19 mouse cellular contexts compared by ENCODE assay signal in the genomic region with DNA sequence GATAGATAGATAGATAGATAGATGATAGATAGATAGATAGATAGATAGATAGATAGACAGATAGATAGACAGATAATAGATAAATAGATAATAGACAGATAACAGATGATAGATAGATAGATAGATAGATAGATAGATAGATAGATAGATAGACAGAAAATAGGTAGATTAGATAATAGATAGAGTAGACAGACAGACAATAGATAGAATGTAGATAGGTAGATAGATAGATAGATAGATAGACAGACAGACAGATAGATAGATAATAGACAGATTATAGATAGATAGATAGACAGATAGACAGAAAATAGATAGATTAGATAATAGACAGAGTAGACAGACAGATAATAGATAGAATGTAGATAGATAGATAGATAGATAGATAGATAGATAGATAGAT. TPM values are rescaled to one million over a fixed set of nuclear protein-coding genes. Genes with fewer than 3 reads are reported as not detected.
DNase-seq lines count a peak whose midpoint lies in the region; ATAC-seq and TF ChIP-seq lines count a peak whose summit lies in the region.
"Not testable (repeated sequence)": the region's sequence is repeated elsewhere in the genome, so short reads cannot be mapped to it uniquely, and the experiment has no call there.
"Had no signal": no experiment of that assay in that cellular context is flagged by ENCODE, and none has a peak within 500 bp of the region (broad histone marks: within the 10 kb centered on the region; RNA-seq: fewer than 3 reads in every experiment).

No protein-coding gene starts in this region.

- H3K4me1 ChIP-seq in CH12.LX (ENCODE audit: control insufficient read depth in 1 of 2, insufficient read depth in 2 of 2) (peaks cover 6 to 26% of the 10 kb centered on the region in 2 experiments), MEL (ENCODE audit: control insufficient read depth in 1 of 2, insufficient read depth in 2 of 2, low read length in 2 of 2) (peaks cover 7 to 15% of the 10 kb centered on the region in 2 experiments; a peak in 3 of 4 replicates)
- not testable (repeated sequence) for H3K4me1 ChIP-seq in embryonic facial prominence, embryonic 12.5 days

- H3K27me3 ChIP-seq in CH12.LX (replicated peaks); embryonic facial prominence, embryonic 12.5 days: not testable (repeated sequence)
- peaks cover 4 to 11% of the 10 kb centered on the region in 2 experiments for H3K27me3 ChIP-seq in MEL (ENCODE audit: control insufficient read depth in 1 of 2, insufficient read depth in 2 of 2, low read length in 2 of 2)

- ATAC-seq in embryonic facial prominence, embryonic 12.5 days (ENCODE audit: insufficient number of reproducible peaks, insufficient read depth, low FRiP score, low TSS enrichment): not testable (repeated sequence)

- H3K9me3 ChIP-seq in CH12.LX (replicated peaks; ENCODE audit: low read length); MEL (replicated peaks; ENCODE audit: insufficient read depth, low read length); embryonic facial prominence, embryonic 12.5 days: not testable (repeated sequence)

- dilution Hi-C loops in CH12.LX (cut with MboI; ENCODE audit: extremely low pct_ligation_motif_present, extremely low pct_unique_long_range_greater_than_20kb, low sequenced_read_pairs): not testable (repeated sequence)

- not testable (repeated sequence) for H3K79me2 ChIP-seq in CH12.LX (replicated peaks; ENCODE audit: control insufficient read depth, extremely low read depth, insufficient read depth, poor library complexity, severe bottlenecking); MEL (ENCODE audit: control insufficient read depth, insufficient read depth, low read length, poor library complexity)

- H3K36me3 ChIP-seq in CH12.LX (replicated peaks in 1 of 2; ENCODE audit: control insufficient read depth in 1 of 2, insufficient read depth in 1 of 2, low read length in 1 of 2); MEL (ENCODE audit: control insufficient read depth in 1 of 2, insufficient read depth in 2 of 2, low read length in 2 of 2); embryonic facial prominence, embryonic 12.5 days: not testable (repeated sequence)

- not testable (repeated sequence) for H3K9ac ChIP-seq in CH12.LX (ENCODE audit: insufficient read depth, low read depth); MEL (ENCODE audit: control insufficient read depth, low read depth, low read length, poor library complexity, severe bottlenecking)
- peak overlapping the region; percentile 44; the same call in 1 of the 2 replicates for H3K9ac ChIP-seq in embryonic facial prominence, embryonic 12.5 days

- TF ChIP-seq POLR2A in CH12.LX (IDR thresholded peaks at IDR 0.05; ENCODE audit: low read depth, low read length); MEL (IDR thresholded peaks at IDR 0.05; ENCODE audit: control insufficient read depth in 1 of 2, insufficient read depth in 1 of 2, low read depth in 1 of 2, low read length in 2 of 2, poor library complexity in 1 of 2): not testable (repeated sequence)

- not testable (repeated sequence) for TF ChIP-seq RAD21 in CH12.LX (IDR thresholded peaks at IDR 0.05; ENCODE audit: low read depth, low read length); MEL (IDR thresholded peaks at IDR 0.05; ENCODE audit: low read depth, low read length)

- TF ChIP-seq CTCF in CH12.LX (conservative IDR thresholded peaks at IDR 0.05 in 1 of 2, IDR thresholded peaks at IDR 0.05 in 1 of 2; ENCODE audit: low read depth in 2 of 2, low read length in 2 of 2); MEL (IDR thresholded peaks at IDR 0.05 in 2 of 3, conservative IDR thresholded peaks at IDR 0.05 in 1 of 3; ENCODE audit: control insufficient read depth in 1 of 3, insufficient read depth in 1 of 3, low read depth in 2 of 3, low read length in 3 of 3, poor library complexity in 1 of 3, severe bottlenecking in 1 of 3): not testable (repeated sequence)

- in situ Hi-C loops in CH12.LX (cut with MboI; ENCODE audit: low pct_ligation_motif_present, low pct_unique_long_range_greater_than_20kb, low sequenced_read_pairs): not testable (repeated sequence)

- not testable (repeated sequence) for H3K27ac ChIP-seq in CH12.LX (ENCODE audit: insufficient read depth, low read depth); MEL (ENCODE audit: control insufficient read depth, low read depth, low read length); embryonic facial prominence, embryonic 12.5 days

- not testable (repeated sequence) for DNase-seq in CH12.LX (ENCODE audit: extremely low read depth); MEL (ENCODE audit: low read depth, low spot score)

- not testable (repeated sequence) for H3K4me3 ChIP-seq in CH12.LX (replicated peaks in 1 of 3; ENCODE audit: low read depth in 2 of 3, low read length in 2 of 3, poor library complexity in 1 of 3); MEL (ENCODE audit: control insufficient read depth in 1 of 2, insufficient read depth in 1 of 2, low read depth in 2 of 2, low read length in 2 of 2); embryonic facial prominence, embryonic 12.5 days

- TF ChIP-seq EP300 in CH12.LX (IDR thresholded peaks at IDR 0.05; ENCODE audit: low read length): not testable (repeated sequence)
- peak in 1 of 2 experiments; percentile 25; a peak in 1 of 4 replicates for TF ChIP-seq EP300 in MEL (IDR thresholded peaks at IDR 0.05; ENCODE audit: low read depth in 1 of 2, low read length in 2 of 2)

- peak overlapping the region; percentile 64; the same call in 1 of the 2 replicates for H3K4me2 ChIP-seq in CH12.LX (ENCODE audit: insufficient read depth, low read depth, poor library complexity, severe bottlenecking)
- not testable (repeated sequence) for H3K4me2 ChIP-seq in embryonic facial prominence, embryonic 12.5 days (replicated peaks)

TF ChIP-seq in MEL, 35 proteins besides CTCF, POLR2A, EP300 and RAD21:
- TF ChIP-seq CHD1 (IDR thresholded peaks at IDR 0.05; ENCODE audit: low read depth, low read length) (0 out of 2 replicates have a peak, but pooled peaks have one; percentile 54), GATA1 (IDR thresholded peaks at IDR 0.05; ENCODE audit: low read depth, low read length) (peak; percentile 87; the same call in 1 of the 2 replicates)

RNA-seq across cellular contexts. Expression of gene Olfr282, which starts 14.2 kb away (rescaled TPM):
- not detected in 2 replicates for total RNA-seq in CH12.LX (2012; rRNA removed)
- not detected in 2 replicates for total RNA-seq in CH12.LX (2014; rRNA removed)
- not detected in 2 replicates for polyA plus RNA-seq in CH12.LX (2012; ENCODE audit: insufficient read length, low read depth)
- not detected in 2 replicates for total RNA-seq in MEL (2012; rRNA removed)
- under 1 TPM in 1 of 2 experiments, not detected in 1; 0.18 TPM for polyA plus RNA-seq in MEL (2012; ENCODE audit: insufficient read depth in 1 of 2, insufficient read length in 2 of 2, low read depth in 1 of 2, low replicate concordance in 2 of 2, missing spikeins in 1 of 2)
- not detected in 2 replicates for polyA plus RNA-seq in embryonic facial prominence, embryonic 12.5 days (2016; fragmentation: Nextera tagmentation; extraction: Ambion mirVana)
- total RNA-seq: adrenal gland, adult 18-20 months; adrenal gland, adult 2 months; adrenal gland, adult 8-10 months; adrenal gland, postnatal 10 days; adrenal gland, postnatal 14 days; adrenal gland, postnatal 25 days; adrenal gland, postnatal 36 days; adrenal gland, postnatal 4 days; ES-E14; G1E had no signal
- polyA plus RNA-seq: activated CD4-positive, CD25-positive, alpha-beta regulatory T cell, adult 4 months; adrenal gland, adult 2 months; brain, embryonic 14.5 days; C2C12; CD4-positive, CD25-positive, alpha-beta regulatory T cell, adult 4 months; cerebellum, adult 2 months; G1E; Patski had no signal

RNA-seq across cellular contexts. Expression of gene Olfr281, which starts 35.6 kb away (rescaled TPM):
- not detected in 2 replicates for total RNA-seq in CH12.LX (2012; rRNA removed)
- not detected in 2 replicates for total RNA-seq in CH12.LX (2014; rRNA removed)
- not detected in 2 replicates for polyA plus RNA-seq in CH12.LX (2012; ENCODE audit: insufficient read length, low read depth)
- total RNA-seq in MEL (2012; rRNA removed): 0.08 TPM in 1 of 2 replicates, not detected in the other
- under 1 TPM in 1 of 2 experiments, not detected in 1; 0.40 TPM for polyA plus RNA-seq in MEL (2012; ENCODE audit: insufficient read depth in 1 of 2, insufficient read length in 2 of 2, low read depth in 1 of 2, low replicate concordance in 2 of 2, missing spikeins in 1 of 2)
- 0.05 TPM in 1 of 2 replicates, not detected in the other for polyA plus RNA-seq in embryonic facial prominence, embryonic 12.5 days (2016; fragmentation: Nextera tagmentation; extraction: Ambion mirVana)
- total RNA-seq: adrenal gland, adult 18-20 months; adrenal gland, adult 2 months; adrenal gland, adult 8-10 months; adrenal gland, postnatal 10 days; adrenal gland, postnatal 14 days; adrenal gland, postnatal 25 days; adrenal gland, postnatal 36 days; adrenal gland, postnatal 4 days; ES-E14 had no signal
- polyA plus RNA-seq: activated CD4-positive, CD25-positive, alpha-beta regulatory T cell, adult 4 months; adrenal gland, adult 2 months; brain, embryonic 14.5 days; C2C12; CD4-positive, CD25-positive, alpha-beta regulatory T cell, adult 4 months; cerebellum, adult 2 months; G1E; Patski had no signal

RNA-seq across cellular contexts. Expression of gene Olfr283, which starts 36.1 kb away (rescaled TPM):
- total RNA-seq in CH12.LX (2012; rRNA removed) (not detected in 2 replicates), CH12.LX (2014; rRNA removed) (not detected in 2 replicates), MEL (2012; rRNA removed) (0.20 and 0.46 TPM in 2 replicates)
- polyA plus RNA-seq in CH12.LX (2012; ENCODE audit: insufficient read length, low read depth) (not detected in 2 replicates), MEL (2012; ENCODE audit: insufficient read depth in 1 of 2, insufficient read length in 2 of 2, low read depth in 1 of 2, low replicate concordance in 2 of 2, missing spikeins in 1 of 2) (under 1 TPM in 1 of 2 experiments, not detected in 1; 0.11 TPM)
- polyA plus RNA-seq in embryonic facial prominence, embryonic 12.5 days (2016; fragmentation: Nextera tagmentation; extraction: Ambion mirVana): 0.10 TPM in 1 of 2 replicates, not detected in the other
- total RNA-seq: adrenal gland, adult 18-20 months; adrenal gland, adult 2 months; adrenal gland, adult 8-10 months; adrenal gland, postnatal 10 days; adrenal gland, postnatal 14 days; adrenal gland, postnatal 25 days; adrenal gland, postnatal 36 days; adrenal gland, postnatal 4 days; ES-E14; G1E had no signal
- polyA plus RNA-seq: activated CD4-positive, CD25-positive, alpha-beta regulatory T cell, adult 4 months; adrenal gland, adult 2 months; brain, embryonic 14.5 days; C2C12; CD4-positive, CD25-positive, alpha-beta regulatory T cell, adult 4 months; cerebellum, adult 2 months; G1E; Patski had no signal

RNA-seq across cellular contexts. Expression of gene OR5BS1P, which starts 52.9 kb away (rescaled TPM):
- total RNA-seq in CH12.LX (2012; rRNA removed): not detected in 2 replicates
- total RNA-seq in CH12.LX (2014; rRNA removed): not detected in 2 replicates
- not detected in 2 replicates for polyA plus RNA-seq in CH12.LX (2012; ENCODE audit: insufficient read length, low read depth)
- total RNA-seq in MEL (2012; rRNA removed): 0.04 TPM in 1 of 2 replicates, not detected in the other
- not detected for polyA plus RNA-seq in MEL (2012; ENCODE audit: insufficient read depth in 1 of 2, insufficient read length in 2 of 2, low read depth in 1 of 2, low replicate concordance in 2 of 2, missing spikeins in 1 of 2)
- polyA plus RNA-seq in embryonic facial prominence, embryonic 12.5 days (2016; fragmentation: Nextera tagmentation; extraction: Ambion mirVana): not detected in 2 replicates
- total RNA-seq: adrenal gland, adult 18-20 months; adrenal gland, adult 2 months; adrenal gland, adult 8-10 months; adrenal gland, postnatal 10 days; adrenal gland, postnatal 14 days; adrenal gland, postnatal 25 days; adrenal gland, postnatal 36 days; adrenal gland, postnatal 4 days; ES-E14 had no signal
- polyA plus RNA-seq: adrenal gland, adult 2 months; brain, embryonic 14.5 days; C2C12; CD4-positive, CD25-positive, alpha-beta regulatory T cell, adult 4 months; cerebellum, adult 2 months; G1E; Patski had no signal
